Mouse (Mus musculus): Measurements from ENCODE around the gene Dennd2a.

Dennd2a gene

GRCm38 (mm10) chr6:39414106-39414505 lies 143.6 kb downstream of the Dennd2a start:
- DNase-seq: peak; percentile 17
